Mouse (Mus musculus): ENCODE results near the gene Dkkl1.

DNA sequence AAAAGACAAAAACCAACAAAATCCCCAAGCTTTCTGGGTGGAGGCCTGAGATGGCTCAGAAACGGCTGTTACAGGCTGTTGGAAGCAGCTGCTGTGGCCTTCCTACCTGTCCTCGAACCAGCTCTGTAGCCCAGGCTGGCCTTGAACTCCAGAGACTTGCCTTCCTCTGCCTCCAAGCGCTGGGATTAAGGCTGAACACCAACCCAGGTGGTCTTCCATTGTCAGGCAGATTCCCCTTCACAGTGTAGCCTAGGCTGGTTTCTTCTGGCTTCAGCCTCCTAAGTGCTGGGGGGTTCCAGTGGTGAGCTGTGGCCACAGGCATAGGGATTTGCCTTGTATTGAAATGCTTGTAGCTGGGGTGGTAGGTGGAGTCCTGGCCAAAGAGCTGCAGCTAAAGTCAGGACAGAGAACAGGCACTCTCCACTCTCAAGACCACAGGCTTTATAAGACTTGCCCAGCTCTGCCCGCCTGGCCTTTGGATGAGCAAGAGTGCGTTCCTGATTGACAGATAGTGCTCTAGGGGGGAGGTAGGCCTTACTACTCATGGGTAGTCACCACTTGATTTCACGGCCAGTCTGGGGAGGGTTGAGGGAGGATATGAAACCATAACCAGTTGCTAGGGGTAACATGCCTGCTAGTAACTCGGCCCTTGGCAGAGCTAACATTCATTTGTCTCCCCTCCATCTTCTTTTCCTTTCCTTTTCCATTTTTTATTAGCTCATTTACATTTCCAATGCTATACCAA is 17.7 kb upstream of the Dkkl1 start:
- TF ChIP-seq CTCF (IDR thresholded peaks at IDR 0.05; ENCODE audit: extremely low read depth, insufficient read depth, insufficient read length, insufficient replicate concordance) (no peak), POLR2A (IDR thresholded peaks at IDR 0.05; ENCODE audit: low read depth, low read length) (0 out of 2 replicates have a peak, but pooled peaks have one; percentile 7)
